Mouse (Mus musculus): ENCODE measurements around the gene Acbd6.

DNA sequence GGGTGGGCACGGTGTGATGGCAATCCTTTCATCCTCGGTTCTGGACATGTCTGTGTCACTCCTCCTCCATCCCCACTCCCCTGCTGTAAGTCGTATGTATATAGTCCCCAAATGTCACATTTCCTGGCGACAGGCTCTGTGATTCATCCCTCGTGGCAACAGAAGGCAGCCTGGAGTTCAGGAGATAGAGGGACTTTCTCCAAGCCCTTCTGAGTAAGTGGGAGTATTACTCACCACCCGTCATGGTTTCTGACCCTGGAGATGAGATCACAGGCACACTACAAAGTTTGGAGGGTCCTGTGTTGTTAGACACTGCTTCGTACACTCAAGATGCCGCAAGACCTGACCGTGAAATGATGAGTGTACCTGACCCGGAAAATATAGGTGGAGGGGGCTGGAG, 47.7 kb upstream of the Acbd6 start:
- no peak for TF ChIP-seq CTCF (conservative IDR thresholded peaks at IDR 0.05; ENCODE audit: low read length)
- no peak for TF ChIP-seq NANOG (IDR thresholded peaks at IDR 0.05; ENCODE audit: borderline replicate concordance, low read length)
- no peak for TF ChIP-seq POU5F1 (IDR thresholded peaks at IDR 0.05; ENCODE audit: borderline replicate concordance, low read length)
